Mouse (Mus musculus) C2C12 (cell line): Measurements from ENCODE around the gene Cachd1. TPM values are rescaled to one million over a fixed set of nuclear protein-coding genes. Genes with fewer than 3 reads are reported as not detected.

Experiments
- H3K27me3 ChIP-seq: one replicate; pipeline ENCODE4 v1.6.1; 2011; ENCODE audit not compliant: control insufficient read depth, insufficient read depth, insufficient read length
- H3K36me3 ChIP-seq: one replicate; pipeline ENCODE4 v1.6.1; 2011; ENCODE audit not compliant: control insufficient read depth, insufficient read depth
- H3K4me3 ChIP-seq: one replicate; pipeline ENCODE4 v1.5.1; 2011; ENCODE audit warnings: mild to moderate bottlenecking, control low read depth; ENCODE audit not compliant: poor library complexity, insufficient read depth, severe bottlenecking
- H3K79me2 ChIP-seq: one replicate; pipeline ENCODE4 v1.6.1; 2011; ENCODE audit not compliant: control insufficient read depth, insufficient read depth
- H3K79me3 ChIP-seq: one replicate; pipeline ENCODE4 v1.6.1; 2011; ENCODE audit warnings: low read depth, control low read depth
- H3ac ChIP-seq: one replicate; pipeline ENCODE3; 2011; ENCODE audit warnings: low read depth; ENCODE audit not compliant: control insufficient read depth, insufficient read length
- CEBPB ChIP-seq: IDR thresholded peaks from one replicate; pipeline ENCODE4 v1.6.1; 2011; ENCODE audit warnings: low read depth, mild to moderate bottlenecking, control low read depth, moderate library complexity
- CTCF ChIP-seq: IDR thresholded peaks from one replicate; pipeline ENCODE4 v1.5.1; 2011; ENCODE audit not compliant: control insufficient read depth, insufficient read depth, insufficient read length
- FOSL1 ChIP-seq: IDR thresholded peaks from one replicate; pipeline ENCODE4 v1.8.0; 2011; ENCODE audit warnings: mild to moderate bottlenecking, low read length; ENCODE audit not compliant: poor library complexity, insufficient read depth, severe bottlenecking
- MAX ChIP-seq: IDR thresholded peaks from one replicate; pipeline ENCODE4 v1.6.1; 2011; ENCODE audit warnings: mild to moderate bottlenecking, control low read depth
- MYOD1 ChIP-seq: IDR thresholded peaks from one replicate; pipeline ENCODE4 v1.6.1; 2011; ENCODE audit warnings: low read depth; ENCODE audit not compliant: control insufficient read depth, insufficient read length
- MYOG ChIP-seq: IDR thresholded peaks from one replicate; pipeline ENCODE4 v1.6.1; 2011; ENCODE audit not compliant: control insufficient read depth, insufficient read length; ENCODE audit errors: extremely low read depth
- USF1 ChIP-seq: IDR thresholded peaks from one replicate; pipeline ENCODE4 v1.6.1; 2011; ENCODE audit warnings: low read depth, mild to moderate bottlenecking, control low read depth, moderate library complexity
- polyA plus RNA-seq: library from polyadenylated mRNA; unstranded; fragments of >200 nt; fragmentation: generic; extraction: Trizol; gene quantifications from one replicate; pipeline ENCODE4 v1.2.1, GENCODE M21; 2012; ENCODE audit warnings: missing spikeins

Gene Cachd1
- polyA plus RNA-seq, 1 experiment = 8.1 TPM

GRCm38 (mm10) chr4:100863861-100864428, 87.5 kb downstream of the Cachd1 start:
- Histone ChIP-seq H3K36me3 (no peaks in the 10 kb centered on the region), H3K27me3 (no peaks in the 10 kb centered on the region), H3ac (no peak overlapping the region), H3K79me3 (peaks cover 2% of the 10 kb centered on the region), H3K4me3 (no peak overlapping the region), H3K79me2 (peaks cover 3% of the 10 kb centered on the region)
- TF ChIP-seq MYOD1 (no peak), FOSL1 (no peak), MYOG (no peak), CEBPB (no peak), USF1 (no peak), MAX (no peak), CTCF (no peak)

GRCm38 (mm10) chr4:100865423-100865822, 88.9 kb downstream of the Cachd1 start:
- no peaks in the 10 kb centered on the region for H3K36me3 ChIP-seq
- TF ChIP-seq USF1 = no peak
- TF ChIP-seq FOSL1 = no peak
- TF ChIP-seq CTCF = no peak
- TF ChIP-seq MAX = no peak
- TF ChIP-seq CEBPB = no peak
- no peak for TF ChIP-seq MYOG
- no peak for TF ChIP-seq MYOD1

GRCm38 (mm10) chr4:100865962-100866703, 89.7 kb downstream of the Cachd1 start:
- H3K79me3 ChIP-seq = no peaks in the 10 kb centered on the region
- no peaks in the 10 kb centered on the region for H3K79me2 ChIP-seq
- no peaks in the 10 kb centered on the region for H3K36me3 ChIP-seq
- H3K4me3 ChIP-seq = no peak overlapping the region
- TF ChIP-seq MYOD1 (no peak), CTCF (no peak), MYOG (no peak), USF1 (no peak), FOSL1 (no peak), CEBPB (no peak), MAX (no peak)
- H3K27me3 ChIP-seq = no peaks in the 10 kb centered on the region
- H3ac ChIP-seq = no peak overlapping the region

More at GRCm38 (mm10) chr4:100865423-100865822, 88.9 kb downstream of the Cachd1 start:
- Histone ChIP-seq H3K4me3 (no peak overlapping the region), H3K79me3 (no peaks in the 10 kb centered on the region), H3K27me3 (no peaks in the 10 kb centered on the region), H3K79me2 (no peaks in the 10 kb centered on the region), H3ac (no peak overlapping the region)

GRCm38 (mm10) chr4:100877351-100877750, 100.9 kb downstream of the Cachd1 start:
- H3K79me3 ChIP-seq = no peaks in the 10 kb centered on the region
- H3K36me3 ChIP-seq = no peaks in the 10 kb centered on the region
- no peak for TF ChIP-seq MYOG
- no peak for TF ChIP-seq MAX
- no peak for TF ChIP-seq CTCF
- TF ChIP-seq CEBPB = no peak
- TF ChIP-seq MYOD1 = no peak
- no peak for TF ChIP-seq FOSL1
- TF ChIP-seq USF1 = no peak
- no peaks in the 10 kb centered on the region for H3K79me2 ChIP-seq
- no peak overlapping the region for H3ac ChIP-seq
- no peaks in the 10 kb centered on the region for H3K27me3 ChIP-seq
- no peak overlapping the region for H3K4me3 ChIP-seq

GRCm38 (mm10) chr4:100879414-100879813, 102.9 kb downstream of the Cachd1 start:
- H3K79me2 ChIP-seq = no peaks in the 10 kb centered on the region
- H3ac ChIP-seq = no peak overlapping the region
- H3K27me3 ChIP-seq = no peaks in the 10 kb centered on the region
- TF ChIP-seq CEBPB = no peak
- TF ChIP-seq MYOG = no peak
- no peak for TF ChIP-seq FOSL1
- TF ChIP-seq CTCF = no peak
- no peak for TF ChIP-seq USF1
- no peak for TF ChIP-seq MAX
- no peak for TF ChIP-seq MYOD1
- H3K4me3 ChIP-seq = no peak overlapping the region
- H3K36me3 ChIP-seq = no peaks in the 10 kb centered on the region
- no peaks in the 10 kb centered on the region for H3K79me3 ChIP-seq
